Mouse (Mus musculus): ENCODE results near the gene St6galnac5. TPM values are rescaled to one million over a fixed set of nuclear protein-coding genes. Genes with fewer than 3 reads are reported as not detected.

St6galnac5 gene
- polyA plus RNA-seq, 1 experiment from 2014 or later, result 0.03 TPM

GRCm38 (mm10) chr3:152866035-152866965, 115.7 kb downstream of the St6galnac5 start:
- ATAC-seq (ENCODE audit: insufficient read depth), result no peak
- no peaks in the 10 kb centered on the region for H3K9me3 ChIP-seq (replicated peaks)
- WGBS (ENCODE audit: insufficient replicate concordance), result 70% methylated on average over 22 of the region's 22 CpGs

DNA sequence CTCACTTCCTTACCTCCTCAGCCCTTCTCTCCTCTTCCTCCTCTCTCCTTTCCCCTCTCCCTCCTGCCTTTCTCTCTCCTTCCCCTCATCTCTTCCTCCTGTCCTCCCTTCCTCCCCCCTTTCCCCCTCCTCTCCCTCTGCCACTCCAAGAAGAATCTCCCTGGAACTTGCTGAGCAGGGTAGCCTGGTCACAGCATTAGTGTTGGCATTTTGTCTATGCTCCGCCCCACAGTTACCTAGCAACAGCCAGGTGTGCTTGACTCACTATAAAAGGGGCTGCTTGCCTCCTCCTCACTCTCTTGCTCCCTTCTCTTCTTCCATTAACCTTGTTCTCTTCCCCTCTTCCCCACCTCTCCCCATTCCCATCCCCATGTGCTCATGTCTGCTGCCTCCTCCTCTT, 120.1 kb downstream of the St6galnac5 start:
- Histone ChIP-seq H3K4me2 (no peak overlapping the region), H3K9me3 (replicated peaks) (no peaks in the 10 kb centered on the region), H3K9ac (no peak overlapping the region), H3K27me3 (no peaks in the 10 kb centered on the region), H3K27ac (replicated peaks) (no peak overlapping the region), H3K4me1 (replicated peaks) (no peaks in the 10 kb centered on the region), H3K4me3 (replicated peaks) (no peak overlapping the region), H3K36me3 (replicated peaks) (no peaks in the 10 kb centered on the region)
- 67% methylated on average over 1 of the region's 1 CpGs for WGBS (ENCODE audit: insufficient replicate concordance)
- no peak for ATAC-seq (ENCODE audit: insufficient read depth)

More at GRCm38 (mm10) chr3:152866035-152866965, 115.7 kb downstream of the St6galnac5 start:
- Histone ChIP-seq H3K4me2 (no peak overlapping the region), H3K27me3 (no peaks in the 10 kb centered on the region), H3K36me3 (replicated peaks) (no peaks in the 10 kb centered on the region), H3K4me1 (replicated peaks) (no peaks in the 10 kb centered on the region), H3K27ac (replicated peaks) (no peak overlapping the region), H3K9ac (no peak overlapping the region), H3K4me3 (replicated peaks) (no peak overlapping the region)

- ATAC-seq (ENCODE audit: insufficient read depth), result no peak
- Histone ChIP-seq H3K27ac (replicated peaks) (no peak overlapping the region), H3K9ac (no peak overlapping the region), H3K9me3 (replicated peaks) (no peaks in the 10 kb centered on the region), H3K36me3 (replicated peaks) (no peaks in the 10 kb centered on the region), H3K4me2 (no peak overlapping the region), H3K4me1 (replicated peaks) (no peaks in the 10 kb centered on the region), H3K27me3 (no peaks in the 10 kb centered on the region), H3K4me3 (replicated peaks) (no peak overlapping the region)
- WGBS (ENCODE audit: insufficient replicate concordance), result 59% methylated on average over 4 of the region's 4 CpGs
These were observed 120.6 kb downstream of the St6galnac5 start for GRCm38 (mm10) chr3:152861450-152861849.

- H3K4me2 ChIP-seq, result no peak overlapping the region
- WGBS (ENCODE audit: insufficient replicate concordance), result 48% methylated on average over 10 of the region's 10 CpGs
These were observed 126.0 kb downstream of the St6galnac5 start for GRCm38 (mm10) chr3:152856095-152856494.

DNA sequence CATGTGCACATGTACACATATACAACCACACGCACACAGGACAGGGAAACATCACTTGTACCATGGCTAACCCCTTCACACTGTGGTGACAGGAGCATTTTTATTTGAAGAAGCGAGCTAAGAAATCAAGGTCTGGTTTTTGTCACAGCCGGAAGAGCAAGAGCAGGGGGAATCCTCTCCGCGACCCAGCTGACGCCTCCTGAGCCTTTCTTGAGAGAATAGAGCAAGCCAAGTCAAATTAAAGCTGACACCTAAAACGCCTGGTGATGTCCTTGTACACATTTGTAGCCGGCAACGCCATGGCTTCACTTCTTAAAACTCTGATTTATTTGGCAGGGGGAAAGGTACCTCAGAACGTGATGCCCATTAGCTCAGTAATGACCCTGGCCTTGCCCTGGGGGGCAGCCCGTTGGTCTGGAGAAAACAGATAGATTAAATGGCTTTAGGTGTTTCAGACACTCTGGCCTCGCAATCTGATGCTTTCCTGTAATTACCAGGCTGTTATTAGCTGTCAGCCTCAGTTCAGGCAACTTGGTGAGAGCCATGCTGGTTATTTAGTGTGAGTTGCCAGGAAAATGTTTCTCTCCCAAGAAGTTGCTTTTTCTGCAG, 126.9 kb downstream of the St6galnac5 start:
- ATAC-seq (ENCODE audit: insufficient read depth), result no peak
- Histone ChIP-seq H3K36me3 (replicated peaks) (no peaks in the 10 kb centered on the region), H3K4me1 (replicated peaks) (no peaks in the 10 kb centered on the region), H3K9me3 (replicated peaks) (no peaks in the 10 kb centered on the region), H3K27me3 (no peaks in the 10 kb centered on the region), H3K4me2 (no peak overlapping the region), H3K4me3 (replicated peaks) (no peak overlapping the region), H3K9ac (no peak overlapping the region), H3K27ac (replicated peaks) (no peak overlapping the region)
- WGBS (ENCODE audit: insufficient replicate concordance), result 61% methylated on average over 12 of the region's 12 CpGs

More at GRCm38 (mm10) chr3:152856095-152856494, 126.0 kb downstream of the St6galnac5 start:
- no peak for ATAC-seq (ENCODE audit: insufficient read depth)
- H3K27me3 ChIP-seq, result no peaks in the 10 kb centered on the region
- H3K9me3 ChIP-seq (replicated peaks), result no peaks in the 10 kb centered on the region
- no peaks in the 10 kb centered on the region for H3K36me3 ChIP-seq (replicated peaks)
- no peak overlapping the region for H3K4me3 ChIP-seq (replicated peaks)
- H3K4me1 ChIP-seq (replicated peaks), result no peaks in the 10 kb centered on the region
- H3K27ac ChIP-seq (replicated peaks), result no peak overlapping the region
- H3K9ac ChIP-seq, result no peak overlapping the region

DNA sequence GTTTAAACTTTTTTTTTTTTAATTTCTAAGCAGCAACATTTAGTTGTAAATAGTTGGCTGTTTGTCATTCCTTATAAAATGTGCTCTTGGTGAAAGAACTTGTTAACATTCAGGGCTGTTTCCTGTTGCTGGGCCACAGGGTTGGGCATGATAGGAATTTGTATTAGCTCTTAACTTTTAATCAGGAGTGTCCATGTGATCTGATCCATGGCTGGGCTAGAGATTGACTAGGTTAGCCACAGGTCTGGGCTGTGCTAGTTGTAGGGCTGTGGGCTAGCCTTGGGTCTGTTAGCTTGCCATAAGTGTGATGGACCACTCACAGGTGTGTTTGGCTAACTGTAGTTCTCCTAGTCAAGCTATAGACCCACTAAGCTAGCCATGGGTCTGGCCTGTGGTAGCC, 138.1 kb downstream of the St6galnac5 start:
- H3K27ac ChIP-seq (replicated peaks), result no peak overlapping the region
- H3K9me3 ChIP-seq (replicated peaks), result no peaks in the 10 kb centered on the region
- ATAC-seq (ENCODE audit: insufficient read depth), result no peak
- no peak overlapping the region for H3K4me2 ChIP-seq
- H3K9ac ChIP-seq, result no peak overlapping the region
- H3K4me3 ChIP-seq (replicated peaks), result no peak overlapping the region
- no peaks in the 10 kb centered on the region for H3K4me1 ChIP-seq (replicated peaks)
- no peaks in the 10 kb centered on the region for H3K27me3 ChIP-seq
- H3K36me3 ChIP-seq (replicated peaks), result no peaks in the 10 kb centered on the region

GRCm38 (mm10) chr3:152842648-152843047, 139.4 kb downstream of the St6galnac5 start:
- Histone ChIP-seq H3K36me3 (replicated peaks) (no peaks in the 10 kb centered on the region), H3K9me3 (replicated peaks) (no peaks in the 10 kb centered on the region), H3K27ac (replicated peaks) (no peak overlapping the region), H3K9ac (no peak overlapping the region), H3K4me1 (replicated peaks) (no peaks in the 10 kb centered on the region), H3K27me3 (no peaks in the 10 kb centered on the region), H3K4me3 (replicated peaks) (no peak overlapping the region), H3K4me2 (no peak overlapping the region)
- ATAC-seq (ENCODE audit: insufficient read depth), result no peak
- WGBS (ENCODE audit: insufficient replicate concordance), result 63% methylated on average over 3 of the region's 3 CpGs

DNA sequence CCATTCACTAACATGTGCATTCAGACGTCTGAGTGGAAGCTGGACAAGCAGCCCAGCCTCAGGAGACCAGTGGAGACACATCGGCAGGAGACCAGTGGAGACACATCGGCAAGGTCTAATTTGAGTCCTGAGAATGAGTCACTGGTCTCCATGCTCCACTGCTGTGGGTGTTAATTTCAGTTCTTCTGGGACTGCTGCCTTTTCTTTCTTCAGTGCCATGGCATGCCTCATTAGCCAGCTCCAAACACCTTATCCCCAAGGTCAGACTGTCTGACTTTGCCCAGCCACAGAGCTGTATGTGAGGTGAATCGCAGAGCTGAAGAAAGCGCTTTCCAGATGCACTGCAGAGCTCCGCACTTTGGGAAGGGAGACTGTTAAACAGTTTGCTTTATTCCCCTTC, 140.8 kb downstream of the St6galnac5 start:
- ATAC-seq (ENCODE audit: insufficient read depth), result no peak
- H3K4me2 ChIP-seq, result no peak overlapping the region
- no peaks in the 10 kb centered on the region for H3K27me3 ChIP-seq
- H3K36me3 ChIP-seq (replicated peaks), result no peaks in the 10 kb centered on the region
- H3K9ac ChIP-seq, result no peak overlapping the region
- no peaks in the 10 kb centered on the region for H3K4me1 ChIP-seq (replicated peaks)
- WGBS (ENCODE audit: insufficient replicate concordance), result 74% methylated on average over 6 of the region's 6 CpGs
- H3K4me3 ChIP-seq (replicated peaks), result no peak overlapping the region
- no peak overlapping the region for H3K27ac ChIP-seq (replicated peaks)
- no peaks in the 10 kb centered on the region for H3K9me3 ChIP-seq (replicated peaks)

- Histone ChIP-seq H3K9ac (no peak overlapping the region), H3K4me1 (replicated peaks) (no peaks in the 10 kb centered on the region), H3K27me3 (no peaks in the 10 kb centered on the region), H3K36me3 (replicated peaks) (no peaks in the 10 kb centered on the region), H3K4me3 (replicated peaks) (no peak overlapping the region), H3K9me3 (replicated peaks) (no peaks in the 10 kb centered on the region), H3K27ac (replicated peaks) (no peak overlapping the region), H3K4me2 (no peak overlapping the region)
- WGBS (ENCODE audit: insufficient replicate concordance), result 72% methylated on average over 1 of the region's 1 CpGs
- no peak for ATAC-seq (ENCODE audit: insufficient read depth)
These were observed 144.1 kb downstream of the St6galnac5 start for GRCm38 (mm10) chr3:152837938-152838337.

- 47% methylated on average over 2 of the region's 2 CpGs for WGBS (ENCODE audit: insufficient replicate concordance)
- ATAC-seq (ENCODE audit: insufficient read depth), result no peak
- no peak overlapping the region for H3K4me3 ChIP-seq (replicated peaks)
These were observed 144.6 kb downstream of the St6galnac5 start for GRCm38 (mm10) chr3:152837407-152837806.

GRCm38 (mm10) chr3:152832436-152832835, 149.6 kb downstream of the St6galnac5 start:
- H3K27me3 ChIP-seq, result no peaks in the 10 kb centered on the region

More at GRCm38 (mm10) chr3:152837407-152837806, 144.6 kb downstream of the St6galnac5 start:
- Histone ChIP-seq H3K27me3 (no peaks in the 10 kb centered on the region), H3K36me3 (replicated peaks) (no peaks in the 10 kb centered on the region), H3K9me3 (replicated peaks) (no peaks in the 10 kb centered on the region), H3K27ac (replicated peaks) (no peak overlapping the region), H3K4me2 (no peak overlapping the region), H3K4me1 (replicated peaks) (no peaks in the 10 kb centered on the region), H3K9ac (no peak overlapping the region)

More at GRCm38 (mm10) chr3:152832436-152832835, 149.6 kb downstream of the St6galnac5 start:
- H3K4me3 ChIP-seq (replicated peaks), result no peak overlapping the region
- no peaks in the 10 kb centered on the region for H3K9me3 ChIP-seq (replicated peaks)
- no peak for ATAC-seq (ENCODE audit: insufficient read depth)
- H3K36me3 ChIP-seq (replicated peaks), result no peaks in the 10 kb centered on the region
- H3K9ac ChIP-seq, result no peak overlapping the region
- 71% methylated on average over 4 of the region's 4 CpGs for WGBS (ENCODE audit: insufficient replicate concordance)
- H3K27ac ChIP-seq (replicated peaks), result no peak overlapping the region
- no peak overlapping the region for H3K4me2 ChIP-seq
- no peaks in the 10 kb centered on the region for H3K4me1 ChIP-seq (replicated peaks)

All from liver, embryonic 15.5 days (tissue).